Mouse (Mus musculus): Measurements from ENCODE around the gene Pycard.
A peak's percentile ranks its signal among the peaks of the same experiment; 100 is the strongest.
"Not testable (repeated sequence)": the region's sequence is repeated elsewhere in the genome, so short reads cannot be mapped to it uniquely, and the experiment has no call there.

The Pycard gene

GRCm38 (mm10) chr7:128003688-128004087, 10.0 kb upstream of the Pycard start, which contains the start of gene Trim72:
Gene Trim72, plus strand, starts transcription at chr7:128003949.
- no peak for DNase-seq (ENCODE audit: low read depth, low spot score)

DNA sequence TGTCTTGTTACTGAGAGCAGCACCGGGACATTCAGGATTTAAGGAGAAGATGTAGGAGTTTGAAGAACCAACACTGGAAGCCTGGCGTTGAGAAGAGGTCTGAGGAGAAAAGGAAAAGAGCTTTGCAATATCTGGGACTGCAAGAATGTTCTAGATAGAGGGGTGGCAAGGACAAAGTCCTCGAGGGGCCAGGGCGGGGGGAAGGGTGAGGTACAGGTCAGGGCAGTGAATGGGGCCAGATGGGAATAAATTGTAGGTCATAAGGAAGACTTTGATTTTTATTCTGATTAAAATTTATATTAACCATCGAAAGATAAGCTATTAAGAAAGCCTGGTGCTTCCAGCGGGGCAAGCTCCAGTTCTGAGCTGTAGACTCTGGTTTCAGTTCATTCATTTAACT, 9.4 kb upstream of the Pycard start:
- DNase-seq (ENCODE audit: low read depth, low spot score) = no peak

- no peak for DNase-seq (ENCODE audit: low read depth, low spot score)
Observed at GRCm38 (mm10) chr7:128000068-128000950, 6.6 kb upstream of the Pycard start.

GRCm38 (mm10) chr7:127999436-127999835, 5.8 kb upstream of the Pycard start:
- peak; percentile 25 for DNase-seq (ENCODE audit: low read depth, low spot score)

GRCm38 (mm10) chr7:127992488-127993340, 953 bp downstream of the Pycard start:
- no peak for DNase-seq (ENCODE audit: low read depth, low spot score)

DNA sequence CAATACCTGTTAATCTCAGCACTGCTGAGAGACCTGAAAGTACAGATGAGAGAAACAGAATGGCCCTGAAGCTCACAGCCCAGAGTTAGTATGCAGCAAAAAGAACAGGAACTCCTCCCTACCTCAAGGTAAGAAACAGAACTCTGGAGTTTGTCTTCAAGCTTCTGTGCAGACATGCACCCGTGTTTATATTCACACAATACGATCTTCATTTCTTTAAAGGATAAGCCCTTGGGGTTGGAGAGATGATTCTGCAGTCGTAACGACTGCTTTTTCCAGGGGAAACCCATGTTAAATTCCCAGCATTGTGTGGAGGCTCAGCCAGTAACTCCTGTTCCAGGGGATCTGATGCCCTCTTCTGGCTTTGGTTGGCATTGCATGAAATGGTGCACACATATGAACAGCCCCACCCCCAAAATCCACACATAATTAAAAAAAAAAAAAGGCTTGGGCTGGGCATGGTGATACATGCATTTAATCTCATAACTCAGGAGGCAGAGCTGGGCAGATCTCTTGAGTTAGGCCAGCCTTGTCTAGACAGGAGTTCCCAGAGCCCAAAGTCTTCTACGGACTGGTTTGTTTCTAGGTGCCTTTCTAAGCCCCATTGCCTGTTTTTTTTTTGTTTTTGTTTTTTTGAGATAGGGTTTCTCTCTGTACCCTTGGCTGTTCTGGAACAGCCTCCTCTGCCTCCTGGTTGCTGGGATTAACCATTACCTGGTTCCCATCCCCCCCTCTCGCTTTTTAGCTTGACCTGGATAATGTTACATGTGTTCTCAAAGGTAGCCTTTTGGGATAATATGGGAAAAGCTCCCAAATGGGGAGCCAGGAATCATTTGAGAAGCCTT, 1.8 kb downstream of the Pycard start:
- DNase-seq (ENCODE audit: low read depth, low spot score) = peak; percentile 81

- DNase-seq (ENCODE audit: low read depth, low spot score) = no peak
Observed at GRCm38 (mm10) chr7:127988904-127989303, 4.8 kb downstream of the Pycard start.

GRCm38 (mm10) chr7:127980606-127981005, 13.1 kb downstream of the Pycard start:
- no peak for DNase-seq (ENCODE audit: low read depth, low spot score)

DNA sequence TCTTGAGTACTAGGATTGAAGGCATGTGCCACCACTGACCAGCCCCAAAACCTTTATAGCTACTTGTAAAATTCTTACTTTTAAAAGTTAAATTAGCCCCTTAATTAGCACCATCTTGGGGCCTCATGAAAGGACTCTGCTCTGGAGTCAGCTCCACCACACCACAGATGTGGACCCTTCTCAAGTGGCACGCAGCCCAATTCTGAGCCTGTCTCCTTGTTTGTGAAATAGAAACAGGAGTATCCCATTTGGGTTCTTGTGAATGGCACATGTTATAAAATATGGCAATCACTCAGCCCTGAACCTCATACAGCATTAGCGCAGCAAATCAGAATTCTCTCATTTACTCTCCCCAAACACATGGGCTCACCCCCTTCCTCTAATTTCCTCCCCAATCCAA, 14.8 kb downstream of the Pycard start:
- DNase-seq (ENCODE audit: low read depth, low spot score) = no peak

- DNase-seq (ENCODE audit: low read depth, low spot score) = no peak
Observed at GRCm38 (mm10) chr7:127974413-127974930, 19.2 kb downstream of the Pycard start.

- DNase-seq (ENCODE audit: low read depth, low spot score) = peak; percentile 84
Observed at GRCm38 (mm10) chr7:127967922-127968828, 25.5 kb downstream of the Pycard start.

DNA sequence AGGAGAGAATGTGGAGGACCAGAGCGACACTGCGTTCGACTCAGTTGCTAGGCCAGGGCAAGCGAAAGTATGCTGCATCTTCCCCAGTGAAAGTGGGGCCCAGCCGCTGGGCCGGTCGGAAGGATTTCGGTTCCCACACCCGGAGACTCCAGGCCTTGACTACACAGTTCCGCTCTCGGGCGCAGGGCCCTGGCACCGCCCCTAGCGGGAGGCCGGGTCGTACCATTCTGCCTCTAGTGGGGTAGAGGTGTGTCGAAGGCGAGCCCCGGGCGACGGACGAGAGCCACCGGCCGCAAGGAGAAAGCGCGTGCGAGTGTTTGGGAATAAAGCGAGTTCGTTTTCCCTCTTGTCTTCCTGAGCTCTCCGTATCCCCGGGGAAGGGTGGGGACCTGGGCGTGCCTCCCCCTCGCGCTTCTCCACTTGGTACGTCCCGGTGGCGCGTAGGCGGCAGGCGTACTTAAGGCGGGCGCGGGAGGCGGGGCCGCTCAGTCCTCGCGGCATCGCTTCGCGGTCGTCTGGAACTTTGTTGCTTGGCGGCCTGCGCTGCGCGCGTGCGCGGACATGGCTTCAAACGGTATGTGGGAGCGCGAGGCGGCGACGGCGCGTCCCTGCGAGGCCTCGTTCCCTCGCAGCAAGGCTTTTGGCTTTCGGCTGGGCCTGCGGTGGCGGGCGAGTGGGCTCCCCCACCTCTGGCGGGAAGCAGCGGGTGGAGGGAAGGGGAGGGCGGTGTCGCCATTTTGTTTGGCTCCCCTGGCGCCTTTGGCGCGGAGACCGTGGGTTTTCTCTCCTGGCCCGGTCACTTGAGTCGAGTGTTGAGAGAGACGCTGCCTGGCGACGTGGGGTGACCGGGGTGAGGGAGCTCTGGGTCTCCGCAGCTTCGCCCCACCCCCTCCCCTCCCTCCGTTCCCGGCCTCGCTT, 26.4 kb downstream of the Pycard start, which contains the start of gene Fus:
Gene Fus (plus strand): TSS at position 454 of the 918 bp plus-strand sequence.
- DNase-seq (ENCODE audit: low read depth, low spot score) = peak; percentile 95

DNA sequence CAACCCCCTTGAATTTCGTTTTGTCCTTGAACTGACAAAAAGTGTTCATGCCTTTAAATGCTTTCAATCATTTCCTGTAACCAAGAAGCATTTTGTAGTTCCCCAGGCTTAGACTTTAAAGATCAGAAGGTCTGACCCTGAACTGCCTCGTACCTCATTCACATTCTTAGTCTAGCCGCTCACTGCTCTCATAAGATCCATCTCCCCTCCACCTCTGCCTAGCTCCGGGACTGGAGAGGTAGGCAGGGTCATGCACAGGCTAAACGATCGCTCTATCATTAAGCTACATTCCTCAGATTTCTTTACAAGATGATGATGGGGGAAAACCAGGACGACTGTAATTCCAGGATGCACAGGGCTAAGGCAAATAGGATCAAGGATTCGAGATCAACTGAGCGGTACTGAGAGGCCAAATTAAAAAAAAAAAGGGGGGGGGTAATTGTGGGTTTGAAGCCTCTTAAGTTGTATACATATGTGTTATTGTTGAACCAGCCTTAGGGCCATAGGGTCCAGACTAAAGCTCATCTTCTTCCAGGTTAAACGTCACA, 27.2 kb downstream of the Pycard start:
- peak; percentile 55 for DNase-seq (ENCODE audit: low read depth, low spot score)

- no peak for DNase-seq (ENCODE audit: low read depth, low spot score)
Observed at GRCm38 (mm10) chr7:127959364-127959763, 34.3 kb downstream of the Pycard start.

- no peak for DNase-seq (ENCODE audit: low read depth, low spot score)
Observed at GRCm38 (mm10) chr7:127952864-127953581, 40.6 kb downstream of the Pycard start.

GRCm38 (mm10) chr7:127946470-127947023, 47.1 kb downstream of the Pycard start, which contains the start of gene Prss36:
Gene Prss36, minus strand, starts transcription at chr7:127946725.
- DNase-seq (ENCODE audit: low read depth, low spot score) = peak; percentile 27

DNA sequence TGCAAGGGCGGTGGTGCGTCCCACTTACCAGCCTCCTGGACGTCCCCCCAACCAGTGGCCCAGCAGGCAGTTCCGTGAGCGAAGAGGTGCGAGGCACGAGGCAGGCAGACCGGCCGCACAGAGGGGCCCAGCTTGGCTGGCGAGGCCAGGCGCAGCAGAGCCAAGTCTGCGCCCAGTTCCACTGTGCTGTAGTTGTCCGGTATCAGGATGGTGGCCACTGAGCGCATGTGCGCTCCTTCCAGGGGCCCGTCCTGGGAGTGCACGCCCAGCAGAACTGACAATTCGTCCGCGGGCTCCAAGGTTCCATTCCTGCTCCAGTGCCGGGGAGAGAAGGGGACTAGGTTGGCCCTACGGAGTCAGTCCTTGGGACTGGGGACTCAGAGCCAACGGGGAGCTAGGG, 49.1 kb downstream of the Pycard start:
- peak; percentile 46 for DNase-seq (ENCODE audit: low read depth, low spot score)

GRCm38 (mm10) chr7:127942097-127942496, 51.6 kb downstream of the Pycard start:
- DNase-seq (ENCODE audit: low read depth, low spot score) = not testable (repeated sequence)
